Mouse (Mus musculus) thymus, postnatal 14 days (tissue): ENCODE data around the gene Atp6v0e.

Experiments used
- DNase-seq: peaks from one replicate; pipeline ENCODE4 v3.0.0; 2021

Atp6v0e gene

GRCm38 (mm10) chr17:26662978-26663683 is at the start of gene Atp6v0e:
Atp6v0e (plus strand) TSS chr17:26663231.
- peak; percentile 95 for DNase-seq

GRCm38 (mm10) chr17:26614286-26614685 is 48.7 kb upstream of the Atp6v0e start:
- no peak for DNase-seq

GRCm38 (mm10) chr17:26614708-26615486 is 48.1 kb upstream of the Atp6v0e start:
- no peak for DNase-seq

GRCm38 (mm10) chr17:26616696-26617095 is 46.3 kb upstream of the Atp6v0e start:
- DNase-seq = no peak

- no peak for DNase-seq
Observed at GRCm38 (mm10) chr17:26618498-26618897, 44.5 kb upstream of the Atp6v0e start.

- DNase-seq = no peak
Observed at GRCm38 (mm10) chr17:26619577-26619976, 43.5 kb upstream of the Atp6v0e start.

GRCm38 (mm10) chr17:26620292-26620691 is 42.7 kb upstream of the Atp6v0e start:
- DNase-seq = no peak

GRCm38 (mm10) chr17:26620786-26621766 is 42.0 kb upstream of the Atp6v0e start:
- DNase-seq = no peak

GRCm38 (mm10) chr17:26621912-26622311 is 41.1 kb upstream of the Atp6v0e start:
- no peak for DNase-seq

GRCm38 (mm10) chr17:26623991-26624390 is 39.0 kb upstream of the Atp6v0e start:
- no peak for DNase-seq

GRCm38 (mm10) chr17:26624999-26625398 is 38.0 kb upstream of the Atp6v0e start:
- no peak for DNase-seq

- no peak for DNase-seq
Observed at GRCm38 (mm10) chr17:26625521-26626010, 37.5 kb upstream of the Atp6v0e start.

GRCm38 (mm10) chr17:26628479-26628878 is 34.6 kb upstream of the Atp6v0e start:
- DNase-seq = peak; percentile 15

GRCm38 (mm10) chr17:26628936-26629335 is 34.1 kb upstream of the Atp6v0e start:
- no peak for DNase-seq

- DNase-seq = no peak
Observed at GRCm38 (mm10) chr17:26631811-26632327, 31.2 kb upstream of the Atp6v0e start.

- no peak for DNase-seq
Observed at GRCm38 (mm10) chr17:26633186-26633585, 29.8 kb upstream of the Atp6v0e start.

- no peak for DNase-seq
Observed at GRCm38 (mm10) chr17:26633926-26634325, 29.1 kb upstream of the Atp6v0e start.

- no peak for DNase-seq
Observed at GRCm38 (mm10) chr17:26634539-26634938, 28.5 kb upstream of the Atp6v0e start.

- no peak for DNase-seq
Observed at GRCm38 (mm10) chr17:26635951-26636350, 27.1 kb upstream of the Atp6v0e start.

- DNase-seq = no peak
Observed at GRCm38 (mm10) chr17:26637851-26638250, 25.2 kb upstream of the Atp6v0e start.

GRCm38 (mm10) chr17:26638655-26639054 is 24.4 kb upstream of the Atp6v0e start:
- DNase-seq = peak; percentile 77

GRCm38 (mm10) chr17:26639791-26640190 is 23.2 kb upstream of the Atp6v0e start:
- DNase-seq = no peak
